Comparison of ENCODE assay signal across 12 mouse cellular contexts in genomic region chr9:120263994-120264393, GRCm38 (mm10). TPM values are rescaled to one million over a fixed set of nuclear protein-coding genes. Genes with fewer than 3 reads are reported as not detected.
A peak's percentile ranks its signal among the peaks of the same experiment; 100 is the strongest.
DNase-seq lines count a peak whose midpoint lies in the region; ATAC-seq lines count a peak whose summit lies in the region.
"Had no signal": no experiment of that assay in that cellular context is flagged by ENCODE, and none has a peak within 500 bp of the region (broad histone marks: within the 10 kb centered on the region; RNA-seq: fewer than 3 reads in every experiment).

No protein-coding gene starts in this region.

- H3K27ac ChIP-seq in hindbrain, embryonic 16.5 days (ENCODE audit: low read depth, low read length), result no peak overlapping the region; the same call in 1 of the 2 replicates
- H3K27ac ChIP-seq in midbrain, embryonic 15.5 days, result 0 out of 2 replicates have a peak overlapping the region, but pooled peaks have one; percentile 45
- no peak overlapping the region for H3K27ac ChIP-seq in liver, embryonic 11.5 days (ENCODE audit: low read depth, low read length)
- H3K27ac ChIP-seq in liver, embryonic 12.5 days, result no peak overlapping the region
- H3K27ac ChIP-seq: heart, embryonic 15.5 days; limb, embryonic 13.5 days had no signal

- H3K4me1 ChIP-seq in hindbrain, embryonic 16.5 days (ENCODE audit: control insufficient read depth, insufficient read depth, low read depth, low read length), result peaks cover 8% of the 10 kb centered on the region
- peaks cover 8% of the 10 kb centered on the region for H3K4me1 ChIP-seq in midbrain, embryonic 15.5 days
- no peaks in the 10 kb centered on the region for H3K4me1 ChIP-seq in liver, embryonic 11.5 days (replicated peaks; ENCODE audit: control insufficient read depth, insufficient read depth, low read length)
- H3K4me1 ChIP-seq in liver, embryonic 12.5 days, result no peaks in the 10 kb centered on the region
- H3K4me1 ChIP-seq: heart, embryonic 15.5 days had no signal

- no peak overlapping the region for H3K9ac ChIP-seq in hindbrain, embryonic 16.5 days (ENCODE audit: low read depth, low read length)
- no peak overlapping the region for H3K9ac ChIP-seq in midbrain, embryonic 15.5 days
- H3K9ac ChIP-seq in liver, embryonic 11.5 days (ENCODE audit: low read depth, low read length), result no peak overlapping the region
- H3K9ac ChIP-seq in liver, embryonic 12.5 days, result no peak overlapping the region
- H3K9ac ChIP-seq: heart, embryonic 15.5 days; limb, embryonic 13.5 days had no signal

- H3K4me3 ChIP-seq in hindbrain, embryonic 16.5 days (ENCODE audit: low read length), result no peak overlapping the region
- H3K4me3 ChIP-seq in midbrain, embryonic 15.5 days, result no peak overlapping the region
- H3K4me3 ChIP-seq in liver, embryonic 11.5 days (ENCODE audit: low read depth, low read length), result no peak overlapping the region
- H3K4me3 ChIP-seq in liver, embryonic 12.5 days, result no peak overlapping the region
- H3K4me3 ChIP-seq: heart, embryonic 15.5 days; limb, embryonic 13.5 days had no signal

- intact Hi-C loops in gastrocnemius, postnatal 14 days (cut with DNase I; ENCODE audit: low total_unique reads), result no loop called here
- intact Hi-C loops in gastrocnemius, postnatal 36 days (cut with DNase I), result no loop called here

- peak; percentile 50 for DNase-seq in gastrocnemius, postnatal 14 days
- no peak for DNase-seq in gastrocnemius, postnatal 36 days
- peak; percentile 83 for DNase-seq in brain, adult 2 months (ENCODE audit: low read depth, low spot score)
- DNase-seq in kidney, adult 8-10 months, result no peak
- DNase-seq in liver, embryonic 11.5 days (ENCODE audit: low spot score), result no peak
- DNase-seq: adrenal gland, postnatal 36 days had no signal

- 18% methylated on average over 5 of the region's 5 CpGs for WGBS in hindbrain, embryonic 16.5 days
- 43% methylated on average over 5 of the region's 5 CpGs for WGBS in midbrain, embryonic 15.5 days
- 67% methylated on average over 5 of the region's 5 CpGs for WGBS in liver, embryonic 11.5 days
- WGBS in liver, embryonic 12.5 days (ENCODE audit: insufficient replicate concordance), result 60% methylated on average over 5 of the region's 5 CpGs

- H3K27me3 ChIP-seq in hindbrain, embryonic 16.5 days (replicated peaks; ENCODE audit: control insufficient read depth, insufficient read depth, low read length), result no peaks in the 10 kb centered on the region
- H3K27me3 ChIP-seq in midbrain, embryonic 15.5 days (replicated peaks), result no peaks in the 10 kb centered on the region
- no peaks in the 10 kb centered on the region for H3K27me3 ChIP-seq in liver, embryonic 11.5 days (replicated peaks; ENCODE audit: control insufficient read depth, insufficient read depth, low read length)
- H3K27me3 ChIP-seq in liver, embryonic 12.5 days (replicated peaks), result no peaks in the 10 kb centered on the region
- H3K27me3 ChIP-seq: CH12.LX; heart, embryonic 15.5 days; limb, embryonic 13.5 days had no signal

- H3K36me3 ChIP-seq in hindbrain, embryonic 16.5 days (ENCODE audit: control insufficient read depth, insufficient read depth, low read length), result no peaks in the 10 kb centered on the region
- no peaks in the 10 kb centered on the region for H3K36me3 ChIP-seq in midbrain, embryonic 15.5 days (replicated peaks)
- H3K36me3 ChIP-seq in liver, embryonic 11.5 days (ENCODE audit: control insufficient read depth, insufficient read depth, low read length), result no peaks in the 10 kb centered on the region
- no peaks in the 10 kb centered on the region for H3K36me3 ChIP-seq in liver, embryonic 12.5 days
- H3K36me3 ChIP-seq: heart, embryonic 15.5 days; limb, embryonic 13.5 days had no signal

- no peaks in the 10 kb centered on the region for H3K9me3 ChIP-seq in hindbrain, embryonic 16.5 days (ENCODE audit: control insufficient read depth, low read length)
- no peaks in the 10 kb centered on the region for H3K9me3 ChIP-seq in midbrain, embryonic 15.5 days
- H3K9me3 ChIP-seq in liver, embryonic 11.5 days (ENCODE audit: control insufficient read depth, low read length), result no peaks in the 10 kb centered on the region
- no peaks in the 10 kb centered on the region for H3K9me3 ChIP-seq in liver, embryonic 12.5 days (replicated peaks)
- H3K9me3 ChIP-seq: heart, embryonic 15.5 days; limb, embryonic 13.5 days had no signal

- peak; percentile 92 for ATAC-seq in hindbrain, embryonic 16.5 days
- ATAC-seq in midbrain, embryonic 15.5 days (replicated peaks), result peak; percentile 65
- ATAC-seq in liver, embryonic 11.5 days (replicated peaks; ENCODE audit: low FRiP score), result no peak
- ATAC-seq in liver, embryonic 12.5 days, result no peak

- no peak overlapping the region for H3K4me2 ChIP-seq in hindbrain, embryonic 16.5 days (ENCODE audit: low read length)
- no peak overlapping the region for H3K4me2 ChIP-seq in midbrain, embryonic 15.5 days
- H3K4me2 ChIP-seq in liver, embryonic 11.5 days, result no peak overlapping the region
- no peak overlapping the region for H3K4me2 ChIP-seq in liver, embryonic 12.5 days
- H3K4me2 ChIP-seq: heart, embryonic 15.5 days; limb, embryonic 13.5 days had no signal

RNA-seq across cellular contexts. Expression of gene Myrip, which starts 37.3 kb away (rescaled TPM):
- under 1 TPM; 0.57 to 0.89 TPM for total RNA-seq in gastrocnemius, postnatal 14 days (2021)
- under 1 TPM; 0.74 to 0.96 TPM for total RNA-seq in gastrocnemius, postnatal 36 days (2021)
- 7.3 and 8.1 TPM in 2 replicates for polyA plus RNA-seq in hindbrain, embryonic 16.5 days (2015; fragmentation: Nextera tagmentation; extraction: Ambion mirVana)
- 5.2 and 6.5 TPM in 2 replicates for polyA plus RNA-seq in midbrain, embryonic 15.5 days (2015; fragmentation: Nextera tagmentation; extraction: Ambion mirVana)
- polyA plus RNA-seq in liver, embryonic 11.5 days (2014; fragmentation: Nextera tagmentation; extraction: Ambion mirVana), result 0.05 and 0.55 TPM in 2 replicates
- 0.04 TPM in 2 replicates for polyA plus RNA-seq in liver, embryonic 12.5 days (2016; fragmentation: Nextera tagmentation; extraction: Ambion mirVana)
- total RNA-seq: CH12.LX had no signal

Comparison
In these comparisons a context has a peak if more than half of its experiments do, and no peak if none do; other contexts are left out.
1. DNase-seq: peak in gastrocnemius, postnatal 14 days (single experiment) and brain, adult 2 months (single experiment); none in gastrocnemius, postnatal 36 days (0 of 2), kidney, adult 8-10 months (0 of 2) and liver, embryonic 11.5 days (single experiment).
2. ATAC-seq: peak in hindbrain, embryonic 16.5 days (single experiment) and midbrain, embryonic 15.5 days (single experiment); none in liver, embryonic 11.5 days (single experiment) and liver, embryonic 12.5 days (single experiment).